Mouse (Mus musculus) midbrain, embryonic 11.5 days (tissue): Measurements from ENCODE around the gene Nop56. TPM values are rescaled to one million over a fixed set of nuclear protein-coding genes. Genes with fewer than 3 reads are reported as not detected.

Source experiments
- ATAC-seq: fragments of 200-750 bp; cut with Nextera tagmentation; 2 replicates; pipeline ENCODE4 v1.8.0; 2017; ENCODE audit warnings: moderate TSS enrichment, moderate library complexity; ENCODE audit not compliant: low FRiP score
- DNase-seq: peaks from one replicate; pipeline ENCODE4 v3.0.0; 2015; ENCODE audit warnings: low spot score; ENCODE audit errors: missing footprints
- H3K27ac ChIP-seq: fragments of 300-500 bp; sonication (generic); 2 replicates; pipeline ENCODE4 v1.5.1; 2014; ENCODE audit warnings: low read depth, low read length
- H3K27me3 ChIP-seq: fragments of 300-500 bp; sonication (generic); 2 replicates; pipeline ENCODE4 v1.6.1; 2014; ENCODE audit warnings: mild to moderate bottlenecking, low read length, moderate library complexity, mixed read lengths; ENCODE audit not compliant: control insufficient read depth, insufficient read depth
- H3K36me3 ChIP-seq: fragments of 300-500 bp; sonication (generic); 2 replicates; pipeline ENCODE4 v1.6.1; 2014; ENCODE audit warnings: mild to moderate bottlenecking, low read length, moderate library complexity, mixed read lengths; ENCODE audit not compliant: control insufficient read depth, insufficient read depth
- H3K4me1 ChIP-seq: fragments of 300-500 bp; sonication (generic); 2 replicates; pipeline ENCODE4 v1.6.1; 2014; ENCODE audit warnings: low read length; ENCODE audit not compliant: control insufficient read depth, insufficient read depth
- H3K4me2 ChIP-seq: fragments of 300-500 bp; sonication (generic); 2 replicates; pipeline ENCODE4 v1.6.1; 2014; ENCODE audit warnings: mild to moderate bottlenecking, moderate library complexity
- H3K4me3 ChIP-seq: fragments of 300-500 bp; sonication (generic); 2 replicates; pipeline ENCODE4 v1.5.1; 2014; ENCODE audit warnings: low read depth, low read length
- H3K9ac ChIP-seq: fragments of 300-500 bp; sonication (generic); 2 replicates; pipeline ENCODE4 v1.6.1; 2014; ENCODE audit warnings: low read length
- H3K9me3 ChIP-seq: fragments of 300-500 bp; sonication (generic); 2 replicates; pipeline ENCODE4 v1.6.1; 2016; ENCODE audit warnings: low read length; ENCODE audit not compliant: control insufficient read depth
- WGBS: fragments of 180-500 bp; shearing (Covaris S2); extraction: QIAGEN DNeasy Blood & Tissue Kit; methylation state at CpG from one replicate; pipeline ENCODE4 v1.1.7; 2014; 5-methylcytosine and 5-hydroxymethylcytosine counted together
- polyA plus RNA-seq: library from polyadenylated mRNA; unstranded; fragments of >200 nt; fragmentation: Nextera tagmentation; extraction: Ambion mirVana; gene quantifications from 2 replicates; pipeline ENCODE4 v1.2.1, GENCODE M21; 2014

The Nop56 gene
- polyA plus RNA-seq, 1 experiment from 2014 or later: 335 TPM

- H3K9ac ChIP-seq: no peak overlapping the region
- H3K9me3 ChIP-seq: no peaks in the 10 kb centered on the region
- H3K4me2 ChIP-seq: no peak overlapping the region
- H3K36me3 ChIP-seq: no peaks in the 10 kb centered on the region
- ATAC-seq (no peak), DNase-seq (peak; percentile 53)
- WGBS: 44% methylated on average over 3 of the region's 3 CpGs
- no peak overlapping the region for H3K4me3 ChIP-seq
- H3K4me1 ChIP-seq: peaks cover 24% of the 10 kb centered on the region
- H3K27ac ChIP-seq: no peak overlapping the region
- peaks cover 5% of the 10 kb centered on the region for H3K27me3 ChIP-seq
Observed at GRCm38 (mm10) chr2:130293009-130293408, 18.8 kb downstream of the Nop56 start.

- Histone ChIP-seq H3K4me2 (no peak overlapping the region; the same call in 1 of the 2 replicates), H3K4me1 (peaks cover 24% of the 10 kb centered on the region), H3K36me3 (no peaks in the 10 kb centered on the region; the same call in 1 of the 2 replicates), H3K9me3 (no peaks in the 10 kb centered on the region), H3K27ac (no peak overlapping the region), H3K4me3 (no peak overlapping the region), H3K27me3 (peaks cover 5% of the 10 kb centered on the region), H3K9ac (no peak overlapping the region)
- WGBS: 6% methylated on average over 4 of the region's 4 CpGs
- ATAC-seq (peak; percentile 53), DNase-seq (peak; percentile 88)
Observed at GRCm38 (mm10) chr2:130293486-130293885, 19.3 kb downstream of the Nop56 start.

- H3K4me3 ChIP-seq: peak overlapping the region; percentile 83
- ATAC-seq (no peak; the same call in 1 of the 2 replicates), DNase-seq (no peak)
- H3K36me3 ChIP-seq: no peaks in the 10 kb centered on the region; the same call in 1 of the 2 replicates
- H3K9me3 ChIP-seq: no peaks in the 10 kb centered on the region
- H3K4me2 ChIP-seq: peak overlapping the region; percentile 56
- H3K4me1 ChIP-seq: peaks cover 24% of the 10 kb centered on the region
- peaks cover 5% of the 10 kb centered on the region for H3K27me3 ChIP-seq
- H3K9ac ChIP-seq: peak overlapping the region; percentile 84
- no peak overlapping the region for H3K27ac ChIP-seq
- WGBS: 11% methylated on average over 20 of the region's 20 CpGs
Observed at GRCm38 (mm10) chr2:130294218-130294935, 20.1 kb downstream of the Nop56 start.

GRCm38 (mm10) chr2:130294936-130295277 is 20.7 kb downstream of the Nop56 start, which contains the start of gene Ebf4:
TSS of gene Ebf4 (plus strand) at chr2:130295169.
- H3K4me3 ChIP-seq: peak within 1 kb of the TSS; percentile 83
- H3K27ac ChIP-seq: peak within 1 kb of the TSS; percentile 56
- peaks cover 5% of the 10 kb centered on the region for H3K27me3 ChIP-seq
- no peaks in the 10 kb centered on the region; the same call in 1 of the 2 replicates for H3K36me3 ChIP-seq
- ATAC-seq (peak; percentile 83), DNase-seq (peak; percentile 97)
- no peaks in the 10 kb centered on the region for H3K9me3 ChIP-seq
- peak within 1 kb of the TSS; percentile 84 for H3K9ac ChIP-seq
- WGBS: 0% methylated on average over 27 of the region's 39 CpGs
- H3K4me1 ChIP-seq: peaks cover 24% of the 10 kb centered on the region
- H3K4me2 ChIP-seq: peak within 1 kb of the TSS; percentile 56

- Histone ChIP-seq H3K4me1 (peaks cover 24% of the 10 kb centered on the region), H3K4me3 (peak overlapping the region; percentile 83), H3K36me3 (no peaks in the 10 kb centered on the region; the same call in 1 of the 2 replicates), H3K4me2 (peak overlapping the region; percentile 56), H3K27me3 (peaks cover 5% of the 10 kb centered on the region), H3K9ac (peak overlapping the region; percentile 84), H3K9me3 (no peaks in the 10 kb centered on the region), H3K27ac (peak overlapping the region; percentile 56)
- DNase-seq (peak; percentile 95), ATAC-seq (peak; percentile 66)
- under 1% methylated on average over 57 of the region's 99 CpGs for WGBS
Observed at GRCm38 (mm10) chr2:130295331-130296133, 21.3 kb downstream of the Nop56 start.

- ATAC-seq: no peak; the same call in 1 of the 2 replicates
- H3K36me3 ChIP-seq: no peaks in the 10 kb centered on the region; the same call in 1 of the 2 replicates
- peak; percentile 85 for DNase-seq
- peak overlapping the region; percentile 84 for H3K9ac ChIP-seq
- H3K4me3 ChIP-seq: peak overlapping the region; percentile 83
- peaks cover 5% of the 10 kb centered on the region for H3K27me3 ChIP-seq
- peak overlapping the region; percentile 56 for H3K4me2 ChIP-seq
- H3K4me1 ChIP-seq: peaks cover 24% of the 10 kb centered on the region
- no peak overlapping the region for H3K27ac ChIP-seq
- 3% methylated on average over 20 of the region's 20 CpGs for WGBS
- no peaks in the 10 kb centered on the region for H3K9me3 ChIP-seq
Observed at GRCm38 (mm10) chr2:130296134-130296745, 22.0 kb downstream of the Nop56 start.

GRCm38 (mm10) chr2:130297580-130297979 is 23.4 kb downstream of the Nop56 start:
- peak; percentile 76 for DNase-seq
- Histone ChIP-seq H3K27me3 (peaks cover 5% of the 10 kb centered on the region), H3K9ac (no peak overlapping the region), H3K4me2 (no peak overlapping the region), H3K4me3 (no peak overlapping the region), H3K4me1 (peaks cover 24% of the 10 kb centered on the region), H3K27ac (no peak overlapping the region), H3K36me3 (no peaks in the 10 kb centered on the region; the same call in 1 of the 2 replicates), H3K9me3 (no peaks in the 10 kb centered on the region)
- no peak for ATAC-seq
- WGBS: 80% methylated on average over 9 of the region's 9 CpGs

- DNase-seq (no peak), ATAC-seq (no peak)
- H3K27me3 ChIP-seq: no peaks in the 10 kb centered on the region
- H3K27ac ChIP-seq: no peak overlapping the region
- no peaks in the 10 kb centered on the region; the same call in 1 of the 2 replicates for H3K36me3 ChIP-seq
- no peaks in the 10 kb centered on the region for H3K4me1 ChIP-seq
- no peak overlapping the region for H3K9ac ChIP-seq
- WGBS: 47% methylated on average over 4 of the region's 4 CpGs
- H3K9me3 ChIP-seq: no peaks in the 10 kb centered on the region
- no peak overlapping the region for H3K4me2 ChIP-seq
- H3K4me3 ChIP-seq: no peak overlapping the region
Observed at GRCm38 (mm10) chr2:130303014-130303413, 28.8 kb downstream of the Nop56 start.
